Mouse (Mus musculus) hindbrain, postnatal 0 days (tissue): ENCODE measurements around the gene Zfp879. TPM values are rescaled to one million over a fixed set of nuclear protein-coding genes. Genes with fewer than 3 reads are reported as not detected.

Experiments
- ATAC-seq: fragments of 200-750 bp; cut with Nextera tagmentation; 2 replicates; pipeline ENCODE4 v1.8.0; 2017; ENCODE audit warnings: mild to moderate bottlenecking, moderate TSS enrichment, moderate library complexity
- DNase-seq: peaks from one replicate; pipeline ENCODE4 v3.0.0-alpha.2; 2015; ENCODE audit warnings: low spot score
- H3K27ac ChIP-seq: fragments of 300-500 bp; sonication (generic); 2 replicates; pipeline ENCODE4 v1.5.1; 2014; ENCODE audit warnings: mild to moderate bottlenecking
- H3K27me3 ChIP-seq: fragments of 300-500 bp; sonication (generic); 2 replicates; pipeline ENCODE4 v1.6.1; 2014; ENCODE audit warnings: low read length, mixed read lengths; ENCODE audit not compliant: insufficient read depth
- H3K36me3 ChIP-seq: fragments of 300-500 bp; sonication (generic); 2 replicates; pipeline ENCODE4 v1.6.1; 2014; ENCODE audit warnings: low read length, mixed read lengths; ENCODE audit not compliant: insufficient read depth
- H3K4me1 ChIP-seq: fragments of 300-500 bp; sonication (generic); 2 replicates; pipeline ENCODE4 v1.6.1; 2014; ENCODE audit warnings: antibody characterized with exemption, low read length, mixed read lengths; ENCODE audit not compliant: insufficient read depth
- H3K4me2 ChIP-seq: fragments of 300-500 bp; sonication (generic); 2 replicates; pipeline ENCODE4 v1.6.1; 2014; ENCODE audit warnings: low read depth, mild to moderate bottlenecking, low read length, moderate library complexity, mixed read lengths
- H3K4me3 ChIP-seq: fragments of 300-500 bp; sonication (generic); 2 replicates; pipeline ENCODE4 v1.5.1; 2014; ENCODE audit warnings: low read length
- H3K9ac ChIP-seq: fragments of 300-500 bp; sonication (generic); replicated peaks from 2 replicates; pipeline ENCODE4 v1.6.1; 2014; ENCODE audit warnings: mild to moderate bottlenecking, low read length, moderate library complexity, mixed read lengths
- H3K9me3 ChIP-seq: fragments of 300-500 bp; sonication (generic); 2 replicates; pipeline ENCODE4 v1.6.1; 2016; ENCODE audit warnings: low read length, mixed read lengths
- CTCF ChIP-seq: IDR thresholded peaks from 2 replicates; pipeline ENCODE4 v1.5.1; 2016; ENCODE audit warnings: antibody characterized with exemption, control low read depth, low read depth
- WGBS: fragments of 180-500 bp; shearing (Covaris S2); extraction: QIAGEN DNeasy Blood & Tissue Kit; methylation state at CpG from one replicate; pipeline ENCODE4 v1.1.7; 2014; 5-methylcytosine and 5-hydroxymethylcytosine counted together
- polyA plus RNA-seq: library from polyadenylated mRNA; unstranded; fragments of >200 nt; fragmentation: Nextera tagmentation; extraction: Ambion mirVana; gene quantifications from 2 replicates; pipeline ENCODE4 v1.2.1, GENCODE M21; 2015
- total RNA-seq: library from RNA; depleted of rRNA; stranded (reverse); fragments of >200 nt; gene quantifications from 2 replicates; pipeline ENCODE4 v1.2.3, GENCODE M21; 2014; rRNA removed

Zfp879 gene
- total and polyA plus RNA-seq, 2 experiments from 2014 or later = 0.85 to 3.2 TPM

GRCm38 (mm10) chr11:50835727-50836126 is 5.6 kb downstream of the Zfp879 start:
- Histone ChIP-seq H3K4me3 (no peak overlapping the region), H3K27ac (no peak overlapping the region), H3K36me3 (peaks cover 10% of the 10 kb centered on the region; the same call in 1 of the 2 replicates), H3K27me3 (no peaks in the 10 kb centered on the region), H3K9ac (no peak overlapping the region), H3K4me1 (peaks cover 4% of the 10 kb centered on the region), H3K4me2 (no peak overlapping the region), H3K9me3 (peaks cover 10% of the 10 kb centered on the region)
- ATAC-seq (no peak), DNase-seq (no peak)
- no peak for TF ChIP-seq CTCF
- WGBS = 89% methylated on average over 4 of the region's 4 CpGs

DNA sequence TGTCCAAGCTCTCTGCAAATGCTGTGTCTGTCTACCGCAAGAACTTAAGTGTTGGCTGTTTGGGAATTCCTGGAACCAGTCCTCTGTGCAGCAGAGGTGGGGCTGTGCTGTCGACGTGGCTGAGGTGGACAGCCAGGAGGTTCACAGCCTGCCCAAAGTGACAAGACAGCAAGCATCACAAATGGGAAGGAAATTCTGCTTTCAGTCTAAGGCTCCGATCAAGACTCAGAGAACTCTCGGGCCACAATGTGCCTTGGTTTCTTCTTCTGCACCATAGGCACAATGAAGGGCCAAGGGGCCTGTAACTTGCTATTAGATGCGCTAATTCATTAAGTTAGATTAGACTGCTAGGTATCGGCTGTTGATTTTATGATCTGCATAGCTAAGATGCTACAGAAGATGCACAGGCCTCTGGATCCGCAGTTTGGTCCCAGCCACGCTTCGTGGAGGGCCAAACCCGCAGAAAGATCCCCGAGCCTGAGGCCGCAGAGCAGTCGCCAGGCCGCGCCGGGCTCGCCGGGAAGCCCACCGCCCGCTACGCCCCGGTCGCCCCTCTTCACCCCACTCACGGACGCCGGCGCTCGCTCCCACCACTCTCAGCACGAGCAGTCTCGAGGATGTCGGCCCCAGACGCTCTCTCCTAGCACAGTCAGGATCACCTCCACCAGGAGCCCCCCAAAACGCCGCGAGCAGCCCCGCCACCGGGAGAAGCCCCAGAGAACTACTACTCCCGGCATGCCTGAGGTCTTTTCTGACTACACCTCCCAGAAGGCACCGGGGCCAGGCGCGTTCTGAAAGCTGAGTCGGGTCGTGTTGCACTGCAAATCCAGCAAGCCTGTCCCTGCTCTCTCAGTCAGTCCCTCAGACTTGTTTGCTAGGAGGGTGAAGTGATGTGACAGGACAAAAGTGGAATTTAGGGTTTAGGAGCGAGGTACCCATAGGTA is 14.1 kb downstream of the Zfp879 start, which contains the start of gene Zfp354c:
Gene Zfp354c, minus strand, starts transcription at position 715 of the 944 bp plus-strand sequence.
- ATAC-seq = peak; percentile 96
- H3K4me2 ChIP-seq = peak within 1 kb of the TSS; percentile 77
- WGBS = 1% methylated on average over 45 of the region's 45 CpGs
- no peaks in the 10 kb centered on the region for H3K27me3 ChIP-seq
- peak within 1 kb of the TSS; percentile 90 for H3K4me3 ChIP-seq
- no peak for TF ChIP-seq CTCF
- H3K27ac ChIP-seq = peak within 1 kb of the TSS; percentile 77
- peaks cover 7% of the 10 kb centered on the region; the same call in 1 of the 2 replicates for H3K4me1 ChIP-seq
- peaks cover 25% of the 10 kb centered on the region; the same call in 1 of the 2 replicates for H3K36me3 ChIP-seq
- peak; percentile 93 for DNase-seq
- peak within 1 kb of the TSS; percentile 94 for H3K9ac ChIP-seq
- no peaks in the 10 kb centered on the region for H3K9me3 ChIP-seq

GRCm38 (mm10) chr11:50826214-50826613 is 15.1 kb downstream of the Zfp879 start:
- Histone ChIP-seq H3K36me3 (peaks cover 31% of the 10 kb centered on the region; the same call in 1 of the 2 replicates), H3K4me2 (peak overlapping the region; percentile 77), H3K9me3 (no peaks in the 10 kb centered on the region), H3K27me3 (no peaks in the 10 kb centered on the region), H3K27ac (no peak overlapping the region; the same call in 1 of the 2 replicates), H3K9ac (peak overlapping the region; percentile 94), H3K4me3 (peak overlapping the region; percentile 90), H3K4me1 (peaks cover 7% of the 10 kb centered on the region; the same call in 1 of the 2 replicates)
- ATAC-seq = no peak
- DNase-seq = no peak
- no peak for TF ChIP-seq CTCF
- 38% methylated on average over 2 of the region's 2 CpGs for WGBS

- H3K27me3 ChIP-seq = no peaks in the 10 kb centered on the region
- DNase-seq (no peak), ATAC-seq (no peak)
- no peaks in the 10 kb centered on the region for H3K4me1 ChIP-seq
- no peak overlapping the region for H3K27ac ChIP-seq
- peaks cover 46% of the 10 kb centered on the region for H3K36me3 ChIP-seq
- 97% methylated on average over 4 of the region's 4 CpGs for WGBS
- no peak overlapping the region for H3K4me3 ChIP-seq
- peaks cover 23% of the 10 kb centered on the region for H3K9me3 ChIP-seq
- TF ChIP-seq CTCF = no peak
- no peak overlapping the region for H3K9ac ChIP-seq
- no peak overlapping the region for H3K4me2 ChIP-seq
These were observed 27.1 kb downstream of the Zfp879 start for GRCm38 (mm10) chr11:50814233-50814632.

DNA sequence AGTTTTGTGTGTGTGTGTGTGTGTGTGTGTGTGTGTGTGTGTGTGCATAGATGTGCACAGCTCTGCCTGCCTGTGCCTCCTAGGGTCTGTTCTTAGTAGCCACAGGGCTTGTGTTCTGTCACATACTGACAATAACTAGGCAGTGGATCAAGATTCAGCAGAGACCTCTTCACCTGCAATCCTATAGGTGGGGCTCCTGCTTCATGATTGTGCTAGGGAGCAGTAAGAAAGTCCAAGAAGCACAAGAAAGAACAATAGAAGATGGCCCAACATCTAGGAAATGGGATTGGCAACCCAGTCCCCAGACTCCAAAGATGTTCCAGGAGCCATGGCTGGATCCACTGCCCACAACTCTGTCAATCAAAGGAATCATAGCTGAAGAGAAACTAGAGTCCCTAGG is 42.5 kb downstream of the Zfp879 start:
- H3K4me1 ChIP-seq = no peaks in the 10 kb centered on the region
- no peak overlapping the region for H3K9ac ChIP-seq
- peak; percentile 23 for TF ChIP-seq CTCF
- H3K27ac ChIP-seq = no peak overlapping the region
- no peak for ATAC-seq
- no peak for DNase-seq
- no peak overlapping the region for H3K4me3 ChIP-seq
- no peak overlapping the region for H3K4me2 ChIP-seq
- H3K27me3 ChIP-seq = no peaks in the 10 kb centered on the region
- no peaks in the 10 kb centered on the region for H3K9me3 ChIP-seq
- no peaks in the 10 kb centered on the region for H3K36me3 ChIP-seq

- no peak for TF ChIP-seq CTCF
These were observed 43.7 kb downstream of the Zfp879 start for GRCm38 (mm10) chr11:50797674-50798073.

More at GRCm38 (mm10) chr11:50797674-50798073, 43.7 kb downstream of the Zfp879 start:
- Histone ChIP-seq H3K27me3 (no peaks in the 10 kb centered on the region), H3K27ac (no peak overlapping the region), H3K9ac (no peak overlapping the region), H3K9me3 (no peaks in the 10 kb centered on the region), H3K4me1 (no peaks in the 10 kb centered on the region), H3K4me3 (no peak overlapping the region), H3K36me3 (no peaks in the 10 kb centered on the region), H3K4me2 (no peak overlapping the region)
- DNase-seq (no peak), ATAC-seq (no peak)
- WGBS = 77% methylated on average over 11 of the region's 11 CpGs

Other genes starting within 250 kb of the Zfp879 start
- gene Adamts2, start 239.5 kb downstream of the Zfp879 start, total RNA-seq = 15.1 and 17.1 TPM in 2 replicates
- gene Adamts2, start 239.5 kb downstream of the Zfp879 start, polyA plus RNA-seq = 4.8 and 5.8 TPM in 2 replicates
- gene Zfp354c, start 13.8 kb downstream of the Zfp879 start, total RNA-seq = 34.5 and 40.8 TPM in 2 replicates
- gene Zfp354c, start 13.8 kb downstream of the Zfp879 start, polyA plus RNA-seq = 32.0 and 37.1 TPM in 2 replicates
- gene Grm6, start 9.1 kb upstream of the Zfp879 start, total RNA-seq = not detected in 2 replicates
- gene Grm6, start 9.1 kb upstream of the Zfp879 start, polyA plus RNA-seq = not detected in 2 replicates
- gene Zfp454, start 46.1 kb upstream of the Zfp879 start, total RNA-seq = 3.5 and 4.0 TPM in 2 replicates
- 6.2 and 7.3 TPM in 2 replicates for gene Zfp454, start 46.1 kb upstream of the Zfp879 start, polyA plus RNA-seq
- gene Zfp2, start 74.6 kb upstream of the Zfp879 start, total RNA-seq = 15.8 and 24.3 TPM in 2 replicates
- 28.0 and 29.2 TPM in 2 replicates for gene Zfp2, start 74.6 kb upstream of the Zfp879 start, polyA plus RNA-seq
- 0.52 and 1.1 TPM in 2 replicates for gene Zfp354b, start 90.1 kb upstream of the Zfp879 start, total RNA-seq
- 2.3 and 2.8 TPM in 2 replicates for gene Zfp354b, start 90.1 kb upstream of the Zfp879 start, polyA plus RNA-seq
- gene 4933414I15Rik, start 102.2 kb upstream of the Zfp879 start, total RNA-seq = not detected in 2 replicates
- gene 4933414I15Rik, start 102.2 kb upstream of the Zfp879 start, polyA plus RNA-seq = not detected in 2 replicates
- not detected in 2 replicates for gene Prop1, start 112.2 kb upstream of the Zfp879 start, total RNA-seq
- not detected in 2 replicates for gene Prop1, start 112.2 kb upstream of the Zfp879 start, polyA plus RNA-seq
- not detected in 2 replicates for gene Olfr1378, start 125.0 kb upstream of the Zfp879 start, total RNA-seq
- gene Olfr1378, start 125.0 kb upstream of the Zfp879 start, polyA plus RNA-seq = not detected in 2 replicates
- not detected in 2 replicates for gene Olfr1377, start 140.4 kb upstream of the Zfp879 start, total RNA-seq
- not detected in 2 replicates for gene Olfr1377, start 140.4 kb upstream of the Zfp879 start, polyA plus RNA-seq
- gene Olfr51, start 162.0 kb upstream of the Zfp879 start, total RNA-seq = not detected in 2 replicates
- gene Olfr51, start 162.0 kb upstream of the Zfp879 start, polyA plus RNA-seq = not detected in 2 replicates
- not detected in 2 replicates for gene Olfr54, start 172.7 kb upstream of the Zfp879 start, total RNA-seq
- not detected in 2 replicates for gene Olfr54, start 172.7 kb upstream of the Zfp879 start, polyA plus RNA-seq
- gene Olfr1375, start 206.6 kb upstream of the Zfp879 start, total RNA-seq = not detected in 2 replicates
- not detected in 2 replicates for gene Olfr1375, start 206.6 kb upstream of the Zfp879 start, polyA plus RNA-seq
- gene Zfp354a, start 217.7 kb upstream of the Zfp879 start, total RNA-seq = 5.4 and 6.2 TPM in 2 replicates
- 7.5 and 9.5 TPM in 2 replicates for gene Zfp354a, start 217.7 kb upstream of the Zfp879 start, polyA plus RNA-seq